Mouse (Mus musculus): ENCODE results near the gene Pgs1. TPM values are rescaled to one million over a fixed set of nuclear protein-coding genes. Genes with fewer than 3 reads are reported as not detected.

Pgs1 gene
- polyA plus RNA-seq, 1 experiment from 2014 or later: 51.9 TPM

- H3K36me3 ChIP-seq: peaks cover 95% of the 10 kb centered on the region
- WGBS: 96% methylated on average over 14 of the region's 14 CpGs
- H3K27me3 ChIP-seq (ENCODE audit: insufficient read depth, poor library complexity, severe bottlenecking): no peaks in the 10 kb centered on the region
- peaks cover 20% of the 10 kb centered on the region for H3K4me1 ChIP-seq (replicated peaks)
- no peaks in the 10 kb centered on the region for H3K9me3 ChIP-seq
- DNase-seq (ENCODE audit: low spot score): no peak
- no peak overlapping the region for H3K4me3 ChIP-seq
- H3K27ac ChIP-seq: no peak overlapping the region
Measured at GRCm38 (mm10) chr11:118003176-118003575, 17.1 kb downstream of the Pgs1 start.

- Histone ChIP-seq H3K27ac (no peak overlapping the region), H3K27me3 (ENCODE audit: insufficient read depth, poor library complexity, severe bottlenecking) (no peaks in the 10 kb centered on the region), H3K4me1 (replicated peaks) (peaks cover 20% of the 10 kb centered on the region), H3K9me3 (no peaks in the 10 kb centered on the region), H3K36me3 (peaks cover 93% of the 10 kb centered on the region), H3K4me3 (no peak overlapping the region)
- DNase-seq (ENCODE audit: low spot score): no peak
- WGBS: 81% methylated on average over 5 of the region's 5 CpGs
Measured at GRCm38 (mm10) chr11:118003718-118004117, 17.6 kb downstream of the Pgs1 start.

- no peak for DNase-seq (ENCODE audit: low spot score)
- H3K36me3 ChIP-seq: peaks cover 93% of the 10 kb centered on the region
- no peak overlapping the region for H3K4me3 ChIP-seq
- no peak overlapping the region for H3K27ac ChIP-seq
- no peaks in the 10 kb centered on the region for H3K27me3 ChIP-seq (ENCODE audit: insufficient read depth, poor library complexity, severe bottlenecking)
- H3K9me3 ChIP-seq: no peaks in the 10 kb centered on the region
- 84% methylated on average over 5 of the region's 5 CpGs for WGBS
- H3K4me1 ChIP-seq (replicated peaks): peaks cover 22% of the 10 kb centered on the region
Measured at GRCm38 (mm10) chr11:118004217-118004616, 18.1 kb downstream of the Pgs1 start.

GRCm38 (mm10) chr11:118007460-118008143, 21.5 kb downstream of the Pgs1 start:
- H3K27me3 ChIP-seq (ENCODE audit: insufficient read depth, poor library complexity, severe bottlenecking): no peaks in the 10 kb centered on the region
- peaks cover 76% of the 10 kb centered on the region for H3K36me3 ChIP-seq
- H3K4me3 ChIP-seq: no peak overlapping the region
- no peak for DNase-seq (ENCODE audit: low spot score)
- peaks cover 47% of the 10 kb centered on the region for H3K4me1 ChIP-seq (replicated peaks)
- no peaks in the 10 kb centered on the region for H3K9me3 ChIP-seq
- peak overlapping the region; percentile 64 for H3K27ac ChIP-seq
- 76% methylated on average over 8 of the region's 8 CpGs for WGBS

GRCm38 (mm10) chr11:118008144-118008805, 22.2 kb downstream of the Pgs1 start:
- H3K27ac ChIP-seq: peak overlapping the region; percentile 64
- peaks cover 75% of the 10 kb centered on the region for H3K36me3 ChIP-seq
- no peak overlapping the region for H3K4me3 ChIP-seq
- DNase-seq (ENCODE audit: low spot score): no peak
- H3K4me1 ChIP-seq (replicated peaks): peaks cover 49% of the 10 kb centered on the region
- no peaks in the 10 kb centered on the region for H3K9me3 ChIP-seq
- 65% methylated on average over 5 of the region's 5 CpGs for WGBS
- no peaks in the 10 kb centered on the region for H3K27me3 ChIP-seq (ENCODE audit: insufficient read depth, poor library complexity, severe bottlenecking)

- Histone ChIP-seq H3K4me1 (replicated peaks) (peaks cover 51% of the 10 kb centered on the region), H3K4me3 (no peak overlapping the region), H3K27ac (peak overlapping the region; percentile 64), H3K27me3 (ENCODE audit: insufficient read depth, poor library complexity, severe bottlenecking) (no peaks in the 10 kb centered on the region), H3K36me3 (peaks cover 74% of the 10 kb centered on the region), H3K9me3 (no peaks in the 10 kb centered on the region)
- no peak for DNase-seq (ENCODE audit: low spot score)
- 80% methylated on average over 8 of the region's 8 CpGs for WGBS
Measured at GRCm38 (mm10) chr11:118008843-118009242, 22.8 kb downstream of the Pgs1 start.

- Histone ChIP-seq H3K9me3 (no peaks in the 10 kb centered on the region), H3K27ac (peak overlapping the region; percentile 64), H3K36me3 (peaks cover 74% of the 10 kb centered on the region), H3K4me1 (replicated peaks) (peaks cover 56% of the 10 kb centered on the region), H3K27me3 (ENCODE audit: insufficient read depth, poor library complexity, severe bottlenecking) (no peaks in the 10 kb centered on the region), H3K4me3 (no peak overlapping the region)
- DNase-seq (ENCODE audit: low spot score): peak; percentile 6
- WGBS: 55% methylated on average over 4 of the region's 4 CpGs
Measured at GRCm38 (mm10) chr11:118009865-118010571, 23.9 kb downstream of the Pgs1 start.

- WGBS: 88% methylated on average over 1 of the region's 1 CpGs
- peaks cover 75% of the 10 kb centered on the region for H3K36me3 ChIP-seq
- no peaks in the 10 kb centered on the region for H3K9me3 ChIP-seq
- H3K4me1 ChIP-seq (replicated peaks): peaks cover 52% of the 10 kb centered on the region
- no peak overlapping the region for H3K4me3 ChIP-seq
- H3K27me3 ChIP-seq (ENCODE audit: insufficient read depth, poor library complexity, severe bottlenecking): no peaks in the 10 kb centered on the region
- H3K27ac ChIP-seq: no peak overlapping the region
- DNase-seq (ENCODE audit: low spot score): no peak
Measured at GRCm38 (mm10) chr11:118012595-118012994, 26.5 kb downstream of the Pgs1 start.

GRCm38 (mm10) chr11:118013339-118013738, 27.2 kb downstream of the Pgs1 start:
- H3K27ac ChIP-seq: peak overlapping the region; percentile 29; the same call in 1 of the 2 replicates
- WGBS: 84% methylated on average over 2 of the region's 2 CpGs
- no peak for DNase-seq (ENCODE audit: low spot score)
- H3K9me3 ChIP-seq: peaks cover 6% of the 10 kb centered on the region; the same call in 1 of the 2 replicates
- no peak overlapping the region for H3K4me3 ChIP-seq
- no peaks in the 10 kb centered on the region for H3K27me3 ChIP-seq (ENCODE audit: insufficient read depth, poor library complexity, severe bottlenecking)
- H3K4me1 ChIP-seq (replicated peaks): peaks cover 45% of the 10 kb centered on the region
- peaks cover 79% of the 10 kb centered on the region for H3K36me3 ChIP-seq

- DNase-seq (ENCODE audit: low spot score): no peak
- Histone ChIP-seq H3K27ac (no peak overlapping the region), H3K4me3 (no peak overlapping the region), H3K4me1 (replicated peaks) (peaks cover 33% of the 10 kb centered on the region), H3K27me3 (ENCODE audit: insufficient read depth, poor library complexity, severe bottlenecking) (no peaks in the 10 kb centered on the region), H3K36me3 (peaks cover 76% of the 10 kb centered on the region), H3K9me3 (peaks cover 6% of the 10 kb centered on the region; the same call in 1 of the 2 replicates)
- 84% methylated on average over 12 of the region's 12 CpGs for WGBS
Measured at GRCm38 (mm10) chr11:118014391-118014995, 28.4 kb downstream of the Pgs1 start.

GRCm38 (mm10) chr11:118015381-118016145, 29.5 kb downstream of the Pgs1 start:
- Histone ChIP-seq H3K27ac (no peak overlapping the region), H3K4me1 (replicated peaks) (peaks cover 22% of the 10 kb centered on the region; the same call in 1 of the 2 replicates), H3K27me3 (ENCODE audit: insufficient read depth, poor library complexity, severe bottlenecking) (no peaks in the 10 kb centered on the region), H3K4me3 (no peak overlapping the region), H3K9me3 (peaks cover 6% of the 10 kb centered on the region; the same call in 1 of the 2 replicates), H3K36me3 (peaks cover 78% of the 10 kb centered on the region)
- no peak for DNase-seq (ENCODE audit: low spot score)
- 90% methylated on average over 8 of the region's 8 CpGs for WGBS

GRCm38 (mm10) chr11:118018328-118018727, 32.2 kb downstream of the Pgs1 start:
- H3K27me3 ChIP-seq (ENCODE audit: insufficient read depth, poor library complexity, severe bottlenecking): no peaks in the 10 kb centered on the region
- 94% methylated on average over 4 of the region's 4 CpGs for WGBS
- peaks cover 6% of the 10 kb centered on the region; the same call in 1 of the 2 replicates for H3K9me3 ChIP-seq
- peaks cover 89% of the 10 kb centered on the region for H3K36me3 ChIP-seq
- DNase-seq (ENCODE audit: low spot score): no peak
- H3K4me1 ChIP-seq (replicated peaks): 0 out of 2 replicates have a peak, but pooled peaks cover 13% of the 10 kb centered on the region
- H3K27ac ChIP-seq: no peak overlapping the region
- H3K4me3 ChIP-seq: no peak overlapping the region

All from hindbrain, embryonic 10.5 days (tissue).